Mouse (Mus musculus): Measurements from ENCODE around the gene Paxip1.

DNA sequence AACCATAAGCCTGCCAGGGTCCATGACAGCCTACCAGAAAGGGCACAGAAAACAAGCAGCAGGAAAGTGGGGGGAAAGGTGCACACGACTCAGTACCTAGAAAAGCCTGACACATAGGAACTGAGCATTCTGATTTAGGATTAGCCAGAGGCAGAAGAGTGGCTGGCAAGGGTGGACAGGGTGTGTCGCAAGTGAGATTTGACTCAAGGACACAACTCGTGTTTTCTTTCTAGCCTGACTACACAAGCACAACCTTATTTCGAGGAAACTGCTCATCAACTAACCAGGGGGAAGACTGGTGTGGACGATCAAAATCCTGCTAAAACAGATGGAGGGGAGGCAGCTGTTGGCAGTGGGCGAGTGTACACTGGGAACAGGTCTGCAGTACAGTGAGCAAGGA lies 52.3 kb downstream of the Paxip1 start:
- TF ChIP-seq POLR2A (IDR thresholded peaks at IDR 0.05; ENCODE audit: borderline replicate concordance, low read depth, low read length): no peak
- no peak for TF ChIP-seq CTCF (IDR thresholded peaks at IDR 0.05; ENCODE audit: low read depth, low read length)
